ENCODE assay signal across 12 mouse cellular contexts in genomic region chr11:100402682-100403081, GRCm38 (mm10). TPM values are rescaled to one million over a fixed set of nuclear protein-coding genes. Genes with fewer than 3 reads are reported as not detected.
DNase-seq lines count a peak whose midpoint lies in the region; TF ChIP-seq lines count a peak whose summit lies in the region.
"Had no signal": no experiment of that assay in that cellular context is flagged by ENCODE, and none has a peak within 500 bp of the region (broad histone marks: within the 10 kb centered on the region; RNA-seq: fewer than 3 reads in every experiment).

No protein-coding gene starts in this region.

- no peak overlapping the region for H3K4me3 ChIP-seq in kidney, adult 2 months (ENCODE audit: insufficient read depth, low read depth, low read length)
- H3K4me3 ChIP-seq in limb, embryonic 10.5 days: no peak overlapping the region
- no peak overlapping the region for H3K4me3 ChIP-seq in olfactory bulb, adult 2 months (ENCODE audit: insufficient read depth, low read depth, low read length)
- H3K4me3 ChIP-seq: embryonic facial prominence, embryonic 13.5 days had no signal

- no peaks in the 10 kb centered on the region for H3K36me3 ChIP-seq in kidney, adult 2 months (ENCODE audit: control insufficient read depth, insufficient read depth, low read length)
- H3K36me3 ChIP-seq in limb, embryonic 10.5 days: peaks cover 5% of the 10 kb centered on the region; the same call in 1 of the 2 replicates
- H3K36me3 ChIP-seq: embryonic facial prominence, embryonic 13.5 days had no signal

- TF ChIP-seq POLR2A in kidney, adult 2 months (IDR thresholded peaks at IDR 0.05; ENCODE audit: low read depth, low read length): no peak
- TF ChIP-seq POLR2A in olfactory bulb, adult 2 months (IDR thresholded peaks at IDR 0.05; ENCODE audit: insufficient read depth, low read depth, low read length): no peak

- DNase-seq in cerebellum, adult 11-12 months: peak; percentile 53
- no peak for DNase-seq in cerebellum, postnatal 10 days
- peak; percentile 38 for DNase-seq in kidney, adult 2 months
- DNase-seq in kidney, adult 11 months: no peak
- no peak for DNase-seq in limb, embryonic 10.5 days (ENCODE audit: low spot score)
- DNase-seq in testis, postnatal 10 days (ENCODE audit: low spot score): no peak
- no peak for DNase-seq in gastrocnemius, adult 8-10 months (ENCODE audit: low spot score in 2 of 2)
- DNase-seq: right cerebral cortex, postnatal 25 days had no signal

- no peaks in the 10 kb centered on the region for H3K27me3 ChIP-seq in kidney, adult 2 months (replicated peaks; ENCODE audit: control insufficient read depth, insufficient read depth, low read length)
- H3K27me3 ChIP-seq in limb, embryonic 10.5 days (ENCODE audit: low read depth, poor library complexity, severe bottlenecking): 0 out of 2 replicates have a peak, but pooled peaks cover 4% of the 10 kb centered on the region
- H3K27me3 ChIP-seq: embryonic facial prominence, embryonic 13.5 days had no signal

- H3K9me3 ChIP-seq in limb, embryonic 10.5 days (replicated peaks): no peaks in the 10 kb centered on the region
- H3K9me3 ChIP-seq: embryonic facial prominence, embryonic 13.5 days had no signal

- H3K27ac ChIP-seq in kidney, adult 2 months (ENCODE audit: insufficient read depth, low read depth, low read length): peak overlapping the region; percentile 43; the same call in 1 of the 2 replicates
- peak overlapping the region; percentile 19 for H3K27ac ChIP-seq in limb, embryonic 10.5 days
- H3K27ac ChIP-seq in olfactory bulb, adult 2 months (ENCODE audit: insufficient read depth, low read depth, low read length): peak overlapping the region; percentile 87
- H3K27ac ChIP-seq: embryonic facial prominence, embryonic 13.5 days; liver, embryonic 14.5 days had no signal

- 60% methylated on average over 2 of the region's 2 CpGs for WGBS in kidney, adult 2 months
- WGBS in limb, embryonic 10.5 days: 72% methylated on average over 2 of the region's 2 CpGs
- 52% methylated on average over 2 of the region's 2 CpGs for WGBS in olfactory bulb, adult 2 months

- peaks cover 10% of the 10 kb centered on the region; the same call in 1 of the 2 replicates for H3K4me1 ChIP-seq in kidney, adult 2 months (ENCODE audit: control insufficient read depth, insufficient read depth, low read length)
- peaks cover 29% of the 10 kb centered on the region for H3K4me1 ChIP-seq in limb, embryonic 10.5 days
- H3K4me1 ChIP-seq in olfactory bulb, adult 2 months (ENCODE audit: control insufficient read depth, insufficient read depth, low read length): peaks cover 30% of the 10 kb centered on the region

- TF ChIP-seq CTCF in kidney, adult 2 months (conservative IDR thresholded peaks at IDR 0.05; ENCODE audit: insufficient read depth, insufficient read length, low read depth, low read length): no peak
- no peak for TF ChIP-seq CTCF in olfactory bulb, adult 2 months (IDR thresholded peaks at IDR 0.05; ENCODE audit: insufficient read depth, low read depth, low read length)

RNA-seq across cellular contexts. Expression of gene Jup, which starts 5.1 kb away (rescaled TPM):
- polyA plus RNA-seq in kidney, adult 2 months (2012; rRNA removed): 220 and 229 TPM in 2 replicates
- 35.6 and 41.8 TPM in 2 replicates for polyA plus RNA-seq in limb, embryonic 10.5 days (2016; fragmentation: Nextera tagmentation; extraction: Ambion mirVana)
- polyA plus RNA-seq in olfactory bulb, adult 2 months (2012; ENCODE audit: insufficient read depth, insufficient read length, low replicate concordance, missing spikeins): not detected in 2 replicates
- total RNA-seq in gastrocnemius, adult 8-10 months (2022): 10 to 100 TPM; 52.8 to 86.6 (median 56.6) TPM

RNA-seq across cellular contexts. Expression of gene P3h4, which starts 12.0 kb away (rescaled TPM):
- polyA plus RNA-seq in kidney, adult 2 months (2012; rRNA removed): 11.9 and 13.9 TPM in 2 replicates
- 33.9 and 45.3 TPM in 2 replicates for polyA plus RNA-seq in limb, embryonic 10.5 days (2016; fragmentation: Nextera tagmentation; extraction: Ambion mirVana)
- polyA plus RNA-seq in olfactory bulb, adult 2 months (2012; ENCODE audit: insufficient read depth, insufficient read length, low replicate concordance, missing spikeins): not detected in 2 replicates
- total RNA-seq in gastrocnemius, adult 8-10 months (2022): 1 to 10 TPM; 1.5 to 3.5 (median 2.3) TPM
- total RNA-seq: neutrophil, adult 5-6 weeks had no signal

RNA-seq across cellular contexts. Expression of gene Fkbp10, which starts 12.8 kb away (rescaled TPM):
- polyA plus RNA-seq in kidney, adult 2 months (2012; rRNA removed): 12.5 and 15.9 TPM in 2 replicates
- polyA plus RNA-seq in limb, embryonic 10.5 days (2016; fragmentation: Nextera tagmentation; extraction: Ambion mirVana): 67.6 and 89.5 TPM in 2 replicates
- not detected in 2 replicates for polyA plus RNA-seq in olfactory bulb, adult 2 months (2012; ENCODE audit: insufficient read depth, insufficient read length, low replicate concordance, missing spikeins)
- total RNA-seq in gastrocnemius, adult 8-10 months (2022): 1 to 10 TPM; 1.1 to 3.3 (median 2.9) TPM
- total RNA-seq: neutrophil, adult 5-6 weeks had no signal

RNA-seq across cellular contexts. Expression of gene Nt5c3b, which starts 38.9 kb away (rescaled TPM):
- polyA plus RNA-seq in kidney, adult 2 months (2012; rRNA removed): 29.3 and 32.0 TPM in 2 replicates
- polyA plus RNA-seq in limb, embryonic 10.5 days (2016; fragmentation: Nextera tagmentation; extraction: Ambion mirVana): 149 and 173 TPM in 2 replicates
- polyA plus RNA-seq in olfactory bulb, adult 2 months (2012; ENCODE audit: insufficient read depth, insufficient read length, low replicate concordance, missing spikeins): not detected in 2 replicates
- 1 to 10 TPM; 6.2 to 8.4 (median 7.7) TPM for total RNA-seq in gastrocnemius, adult 8-10 months (2022)

RNA-seq across cellular contexts. Expression of gene Klhl10, which starts 39.0 kb away (rescaled TPM):
- polyA plus RNA-seq in kidney, adult 2 months (2012; rRNA removed): 0.13 and 0.34 TPM in 2 replicates
- polyA plus RNA-seq in limb, embryonic 10.5 days (2016; fragmentation: Nextera tagmentation; extraction: Ambion mirVana): 0.63 and 0.69 TPM in 2 replicates
- polyA plus RNA-seq in olfactory bulb, adult 2 months (2012; ENCODE audit: insufficient read depth, insufficient read length, low replicate concordance, missing spikeins): not detected in 2 replicates
- under 1 TPM; 0.13 to 0.39 (median 0.33) TPM for total RNA-seq in gastrocnemius, adult 8-10 months (2022)

Comparison
In these comparisons a context has a peak if more than half of its experiments do, and no peak if none do; other contexts are left out.
1. DNase-seq: peak in cerebellum, adult 11-12 months (single experiment) and kidney, adult 2 months (single experiment); none in cerebellum, postnatal 10 days (0 of 2), kidney, adult 11 months (single experiment), limb, embryonic 10.5 days (single experiment), testis, postnatal 10 days (single experiment) and gastrocnemius, adult 8-10 months (0 of 2).
2. H3K27ac ChIP-seq: peak in every context shown above with its lines; median percentile 87 in olfactory bulb, adult 2 months; 43 in kidney, adult 2 months; 19 in limb, embryonic 10.5 days.
3. RNA of gene Jup, which starts 5.1 kb away (polyA plus RNA-seq): 220 to 229 TPM in kidney, adult 2 months and 35.6 to 41.8 TPM in limb, embryonic 10.5 days; not detected in olfactory bulb, adult 2 months; every median in the first group is over 10 times any median in the second.
4. RNA of gene P3h4, which starts 12.0 kb away (polyA plus RNA-seq): 33.9 to 45.3 TPM in limb, embryonic 10.5 days and 11.9 to 13.9 TPM in kidney, adult 2 months; not detected in olfactory bulb, adult 2 months; every median in the first group is over 10 times any median in the second.
5. RNA of gene Fkbp10, which starts 12.8 kb away (polyA plus RNA-seq): 67.6 to 89.5 TPM in limb, embryonic 10.5 days and 12.5 to 15.9 TPM in kidney, adult 2 months; not detected in olfactory bulb, adult 2 months; every median in the first group is over 10 times any median in the second.